Comparison of ENCODE assay signal across 14 mouse cellular contexts in genomic region chr7:46962132-46962531, GRCm38 (mm10). TPM values are rescaled to one million over a fixed set of nuclear protein-coding genes. Genes with fewer than 3 reads are reported as not detected.
DNase-seq lines count a peak whose midpoint lies in the region; ATAC-seq and TF ChIP-seq lines count a peak whose summit lies in the region.
"Had no signal": no experiment of that assay in that cellular context is flagged by ENCODE, and none has a peak within 500 bp of the region (broad histone marks: within the 10 kb centered on the region; RNA-seq: fewer than 3 reads in every experiment).

No protein-coding gene starts in this region.

- no peak for ATAC-seq in heart, embryonic 16.5 days (replicated peaks; ENCODE audit: extremely low read depth, insufficient read depth, low FRiP score)
- no peak for ATAC-seq in midbrain, embryonic 14.5 days (ENCODE audit: low FRiP score, low TSS enrichment)
- ATAC-seq in limb, embryonic 15.5 days (ENCODE audit: insufficient number of reproducible peaks, low FRiP score, low TSS enrichment, low read depth), result no peak

- H3K4me3 ChIP-seq in heart, embryonic 16.5 days (ENCODE audit: low read length), result no peak overlapping the region
- H3K4me3 ChIP-seq in midbrain, embryonic 14.5 days (replicated peaks; ENCODE audit: low read depth, low read length), result no peak overlapping the region
- H3K4me3 ChIP-seq in midbrain, embryonic 10.5 days, result no peak overlapping the region
- H3K4me3 ChIP-seq in limb, embryonic 15.5 days, result no peak overlapping the region
- no peak overlapping the region for H3K4me3 ChIP-seq in thymus, adult 2 months (ENCODE audit: control insufficient read depth, insufficient read depth, low read length)
- H3K4me3 ChIP-seq: limb, embryonic 13.5 days had no signal

- no peak for TF ChIP-seq CTCF in thymus, adult 2 months (IDR thresholded peaks at IDR 0.05; ENCODE audit: borderline replicate concordance, control insufficient read depth, extremely low read depth, insufficient read depth, low read length, poor library complexity)

- H3K9ac ChIP-seq in heart, embryonic 16.5 days (ENCODE audit: low read length), result no peak overlapping the region
- H3K9ac ChIP-seq in midbrain, embryonic 14.5 days (replicated peaks; ENCODE audit: low read length), result no peak overlapping the region
- no peak overlapping the region for H3K9ac ChIP-seq in limb, embryonic 15.5 days
- H3K9ac ChIP-seq: limb, embryonic 13.5 days had no signal

- peak overlapping the region; percentile 86 for H3K27ac ChIP-seq in heart, embryonic 16.5 days (ENCODE audit: low read length)
- H3K27ac ChIP-seq in midbrain, embryonic 14.5 days (replicated peaks; ENCODE audit: low read depth, low read length), result no peak overlapping the region
- H3K27ac ChIP-seq in midbrain, embryonic 10.5 days (replicated peaks), result no peak overlapping the region
- H3K27ac ChIP-seq in limb, embryonic 15.5 days, result peak overlapping the region; percentile 76
- no peak overlapping the region for H3K27ac ChIP-seq in thymus, adult 2 months (ENCODE audit: control insufficient read depth, insufficient read depth, low read length)

- H3K27me3 ChIP-seq in heart, embryonic 16.5 days (ENCODE audit: control insufficient read depth, insufficient read depth, low read length), result no peaks in the 10 kb centered on the region
- H3K27me3 ChIP-seq in midbrain, embryonic 14.5 days (ENCODE audit: control insufficient read depth, insufficient read depth, low read length), result no peaks in the 10 kb centered on the region
- H3K27me3 ChIP-seq in midbrain, embryonic 10.5 days (ENCODE audit: low read depth, poor library complexity, severe bottlenecking), result peaks cover 23% of the 10 kb centered on the region
- H3K27me3 ChIP-seq in limb, embryonic 15.5 days, result peaks cover 11% of the 10 kb centered on the region; the same call in 1 of the 2 replicates
- no peaks in the 10 kb centered on the region; the same call in 1 of the 2 replicates for H3K27me3 ChIP-seq in thymus, adult 2 months (ENCODE audit: control insufficient read depth, insufficient read depth, low read length)

- H3K4me2 ChIP-seq in heart, embryonic 16.5 days (ENCODE audit: low read depth, low read length), result no peak overlapping the region
- H3K4me2 ChIP-seq in midbrain, embryonic 14.5 days (ENCODE audit: low read length), result no peak overlapping the region
- no peak overlapping the region for H3K4me2 ChIP-seq in limb, embryonic 15.5 days

- H3K9me3 ChIP-seq in heart, embryonic 16.5 days (replicated peaks; ENCODE audit: control insufficient read depth, low read length), result no peaks in the 10 kb centered on the region
- H3K9me3 ChIP-seq in midbrain, embryonic 14.5 days (ENCODE audit: control insufficient read depth, low read length), result no peaks in the 10 kb centered on the region
- H3K9me3 ChIP-seq in midbrain, embryonic 10.5 days (replicated peaks), result no peaks in the 10 kb centered on the region
- no peaks in the 10 kb centered on the region for H3K9me3 ChIP-seq in limb, embryonic 15.5 days
- H3K9me3 ChIP-seq: limb, embryonic 13.5 days had no signal

- DNase-seq in adrenal gland, adult 2 months, result peak; percentile 34
- DNase-seq in adrenal gland, adult 18-20 months (ENCODE audit: low spot score in 2 of 2), result no peak
- DNase-seq in heart, postnatal 36 days, result no peak
- DNase-seq in midbrain, embryonic 14.5 days, result peak; percentile 15
- DNase-seq in midbrain, embryonic 10.5 days (ENCODE audit: low spot score), result no peak
- no peak for DNase-seq in thymus, adult 2 months
- DNase-seq: embryo, embryonic 11 days had no signal

- intact Hi-C loops in heart, postnatal 36 days (cut with DNase I), result no loop called here

- TF ChIP-seq POLR2A in thymus, adult 2 months (IDR thresholded peaks at IDR 0.05; ENCODE audit: control insufficient read depth, extremely low read depth, insufficient read depth, low read length, poor library complexity), result no peak

- H3K36me3 ChIP-seq in heart, embryonic 16.5 days (ENCODE audit: control insufficient read depth, insufficient read depth), result no peaks in the 10 kb centered on the region
- no peaks in the 10 kb centered on the region for H3K36me3 ChIP-seq in midbrain, embryonic 14.5 days (ENCODE audit: control insufficient read depth, insufficient read depth, low read length)
- no peaks in the 10 kb centered on the region for H3K36me3 ChIP-seq in midbrain, embryonic 10.5 days
- H3K36me3 ChIP-seq in limb, embryonic 15.5 days, result no peaks in the 10 kb centered on the region
- H3K36me3 ChIP-seq in thymus, adult 2 months (ENCODE audit: control insufficient read depth, insufficient read depth, low read length), result no peaks in the 10 kb centered on the region
- H3K36me3 ChIP-seq: limb, embryonic 13.5 days had no signal

- peaks cover 24% of the 10 kb centered on the region for H3K4me1 ChIP-seq in heart, embryonic 16.5 days (ENCODE audit: control insufficient read depth, insufficient read depth, low read length)
- H3K4me1 ChIP-seq in midbrain, embryonic 14.5 days (ENCODE audit: control insufficient read depth, insufficient read depth, low read length), result peaks cover 8% of the 10 kb centered on the region; the same call in 1 of the 2 replicates
- H3K4me1 ChIP-seq in midbrain, embryonic 10.5 days, result peaks cover 24% of the 10 kb centered on the region
- peaks cover 24% of the 10 kb centered on the region for H3K4me1 ChIP-seq in limb, embryonic 15.5 days
- peaks cover 4% of the 10 kb centered on the region for H3K4me1 ChIP-seq in thymus, adult 2 months (replicated peaks; ENCODE audit: control insufficient read depth, insufficient read depth, low read length)

RNA-seq across cellular contexts. Expression of gene Uevld, which starts 3.8 kb away (rescaled TPM):
- total RNA-seq in adrenal gland, adult 2 months (2021), result 10 to 100 TPM; 18.0 to 26.4 TPM
- 1.3 TPM in 2 replicates for polyA plus RNA-seq in adrenal gland, adult 2 months (2012; rRNA removed)
- total RNA-seq in adrenal gland, adult 18-20 months (2021), result 10 to 100 TPM; 16.3 to 17.4 TPM
- 7.9 and 8.4 TPM in 2 replicates for polyA plus RNA-seq in heart, embryonic 16.5 days (2015; fragmentation: Nextera tagmentation; extraction: Ambion mirVana)
- total RNA-seq in heart, postnatal 36 days (2021), result 10 to 100 TPM in 1 of 2 experiments, 1 to 10 TPM in 1; 9.4 to 10.6 TPM
- polyA plus RNA-seq in midbrain, embryonic 14.5 days (2014; fragmentation: Nextera tagmentation; extraction: Ambion mirVana), result 3.9 and 7.1 TPM in 2 replicates
- polyA plus RNA-seq in midbrain, embryonic 10.5 days (2016; fragmentation: Nextera tagmentation; extraction: Ambion mirVana), result 13.5 and 14.3 TPM in 2 replicates
- 11.1 and 11.2 TPM in 2 replicates for polyA plus RNA-seq in limb, embryonic 15.5 days (2015; fragmentation: Nextera tagmentation; extraction: Ambion mirVana)
- polyA plus RNA-seq in thymus, adult 2 months (2012; rRNA removed), result 4.0 and 4.3 TPM in 2 replicates

RNA-seq across cellular contexts. Expression of gene Gm9999, which starts 21.2 kb away (rescaled TPM):
- total RNA-seq in adrenal gland, adult 2 months (2021), result not detected
- polyA plus RNA-seq in adrenal gland, adult 2 months (2012; rRNA removed), result not detected in 2 replicates
- total RNA-seq in adrenal gland, adult 18-20 months (2021), result not detected
- not detected in 2 replicates for polyA plus RNA-seq in heart, embryonic 16.5 days (2015; fragmentation: Nextera tagmentation; extraction: Ambion mirVana)
- not detected for total RNA-seq in heart, postnatal 36 days (2021)
- polyA plus RNA-seq in midbrain, embryonic 14.5 days (2014; fragmentation: Nextera tagmentation; extraction: Ambion mirVana), result not detected in 2 replicates
- not detected in 2 replicates for polyA plus RNA-seq in midbrain, embryonic 10.5 days (2016; fragmentation: Nextera tagmentation; extraction: Ambion mirVana)
- not detected in 2 replicates for polyA plus RNA-seq in limb, embryonic 15.5 days (2015; fragmentation: Nextera tagmentation; extraction: Ambion mirVana)
- polyA plus RNA-seq in thymus, adult 2 months (2012; rRNA removed), result 0.54 TPM in 1 of 2 replicates, not detected in the other
- total RNA-seq: heart, postnatal 10 days; layer of hippocampus, adult 8-10 months; neutrophil, adult 5-6 weeks had no signal
- polyA plus RNA-seq: limb, embryonic 13.5 days; spleen, adult 2 months had no signal

RNA-seq across cellular contexts. Expression of gene Tsg101, which starts 42.4 kb away (rescaled TPM):
- 10 to 100 TPM; 72.3 to 88.8 TPM for total RNA-seq in adrenal gland, adult 2 months (2021)
- 78.2 and 127 TPM in 2 replicates for polyA plus RNA-seq in adrenal gland, adult 2 months (2012; rRNA removed)
- 10 to 100 TPM; 70.4 to 81.2 TPM for total RNA-seq in adrenal gland, adult 18-20 months (2021)
- 161 and 164 TPM in 2 replicates for polyA plus RNA-seq in heart, embryonic 16.5 days (2015; fragmentation: Nextera tagmentation; extraction: Ambion mirVana)
- 10 to 100 TPM; 60.5 to 61.6 TPM for total RNA-seq in heart, postnatal 36 days (2021)
- polyA plus RNA-seq in midbrain, embryonic 14.5 days (2014; fragmentation: Nextera tagmentation; extraction: Ambion mirVana), result 417 and 445 TPM in 2 replicates
- polyA plus RNA-seq in midbrain, embryonic 10.5 days (2016; fragmentation: Nextera tagmentation; extraction: Ambion mirVana), result 265 and 310 TPM in 2 replicates
- polyA plus RNA-seq in limb, embryonic 15.5 days (2015; fragmentation: Nextera tagmentation; extraction: Ambion mirVana), result 161 and 169 TPM in 2 replicates
- 113 and 123 TPM in 2 replicates for polyA plus RNA-seq in thymus, adult 2 months (2012; rRNA removed)

RNA-seq across cellular contexts. Expression of gene Spty2d1, which starts 46.1 kb away (rescaled TPM):
- 10 to 100 TPM; 16.6 to 20.5 TPM for total RNA-seq in adrenal gland, adult 2 months (2021)
- polyA plus RNA-seq in adrenal gland, adult 2 months (2012; rRNA removed), result 2.7 and 4.4 TPM in 2 replicates
- total RNA-seq in adrenal gland, adult 18-20 months (2021), result 10 to 100 TPM; 19.2 to 20.0 TPM
- 13.1 and 15.0 TPM in 2 replicates for polyA plus RNA-seq in heart, embryonic 16.5 days (2015; fragmentation: Nextera tagmentation; extraction: Ambion mirVana)
- total RNA-seq in heart, postnatal 36 days (2021), result 1 to 10 TPM; 6.7 to 8.6 TPM
- polyA plus RNA-seq in midbrain, embryonic 14.5 days (2014; fragmentation: Nextera tagmentation; extraction: Ambion mirVana), result 5.8 and 8.9 TPM in 2 replicates
- polyA plus RNA-seq in midbrain, embryonic 10.5 days (2016; fragmentation: Nextera tagmentation; extraction: Ambion mirVana), result 11.1 and 12.8 TPM in 2 replicates
- 23.3 and 23.9 TPM in 2 replicates for polyA plus RNA-seq in limb, embryonic 15.5 days (2015; fragmentation: Nextera tagmentation; extraction: Ambion mirVana)
- 6.9 and 8.4 TPM in 2 replicates for polyA plus RNA-seq in thymus, adult 2 months (2012; rRNA removed)

Comparison
In these comparisons a context has a peak if more than half of its experiments do, and no peak if none do; other contexts are left out.
1. DNase-seq: peak in adrenal gland, adult 2 months (single experiment) and midbrain, embryonic 14.5 days (single experiment); none in adrenal gland, adult 18-20 months (0 of 2), heart, postnatal 36 days (0 of 2), midbrain, embryonic 10.5 days (single experiment) and thymus, adult 2 months (single experiment).
2. H3K27ac ChIP-seq: peak in heart, embryonic 16.5 days (single experiment) and limb, embryonic 15.5 days (single experiment); none in midbrain, embryonic 14.5 days (single experiment), midbrain, embryonic 10.5 days (single experiment) and thymus, adult 2 months (single experiment).